Mouse (Mus musculus) neutrophil, adult 5-6 weeks (primary cell): ENCODE measurements around the gene Fmr1nb. TPM values are rescaled to one million over a fixed set of nuclear protein-coding genes. Genes with fewer than 3 reads are reported as not detected.
"Not testable (repeated sequence)": the region's sequence is repeated elsewhere in the genome, so short reads cannot be mapped to it uniquely, and the experiment has no call there.

Experiments
- ATAC-seq: fragments of 151-379, 151-347 bp; 2 replicates; pipeline ENCODE4 v1.8.0; 2017; ENCODE audit warnings: mild to moderate bottlenecking, moderate TSS enrichment; ENCODE audit not compliant: insufficient number of reproducible peaks, poor library complexity, low FRiP score, severe bottlenecking; ENCODE audit errors: extremely low read depth
- total RNA-seq: library from RNA; stranded (forward); fragments of 200-1000 nt; gene quantifications from 2 replicates; pipeline ENCODE4 v1.2.3, GENCODE M21; 2017

Gene Fmr1nb
- total RNA-seq, result not detected in 2 replicates

- no peak for ATAC-seq
Observed at GRCm38 (mm10) chrX:68761606-68762005, at the start of gene Fmr1nb. TSS of gene Fmr1nb (plus strand) at chrX:68761839.

GRCm38 (mm10) chrX:68736902-68737301 is 24.7 kb upstream of the Fmr1nb start:
- no peak for ATAC-seq

GRCm38 (mm10) chrX:68740088-68740487 is 21.6 kb upstream of the Fmr1nb start:
- no peak for ATAC-seq

GRCm38 (mm10) chrX:68820449-68820848 is 58.8 kb downstream of the Fmr1nb start:
- not testable (repeated sequence) for ATAC-seq

- ATAC-seq, result not testable (repeated sequence)
Observed at GRCm38 (mm10) chrX:68821059-68821458, 59.4 kb downstream of the Fmr1nb start, which contains the start of gene Gm14698. TSS of gene Gm14698 (plus strand) at chrX:68821093.

- no peak for ATAC-seq
Observed at GRCm38 (mm10) chrX:68839548-68840444, 78.2 kb downstream of the Fmr1nb start.

Other genes with a start within 250 kb of the Fmr1nb start
- 96.4 and 111 TPM in 2 replicates for gene Fmr1, start 83.3 kb upstream of the Fmr1nb start, total RNA-seq
- 0.47 and 2.2 TPM in 2 replicates for gene Gm14698, start 59.3 kb downstream of the Fmr1nb start, total RNA-seq
- gene Gm6812, start 131.2 kb downstream of the Fmr1nb start, total RNA-seq, result not detected in 2 replicates